Mouse (Mus musculus) left cerebral cortex, adult 2 months (tissue): ENCODE results near the gene Ank3. TPM values are rescaled to one million over a fixed set of nuclear protein-coding genes. Genes with fewer than 3 reads are reported as not detected.

ENCODE experiments used
- DNase-seq, 2 experiments: peaks; one replicate each; pipeline ENCODE4 v3.0.0; 2021 to 2022; ENCODE audit warnings: low spot score in 2 of 2, mixed read lengths in 1 of 2; ENCODE audit errors: extremely low spot score in 1 of 2
- H3K27ac ChIP-seq: fragments of 200-600 bp; 2 replicates; pipeline ENCODE4 v1.8.1; 2022
- H3K4me3 ChIP-seq: fragments of 200-600 bp; 2 replicates; pipeline ENCODE4 v1.8.1; 2022
- CTCF ChIP-seq: fragments of 200-600 bp; IDR thresholded peaks from 2 replicates; pipeline ENCODE4 v1.8.1; 2022; ENCODE audit warnings: antibody characterized with exemption, mild to moderate bottlenecking, moderate library complexity
- intact Hi-C: fragments of 180-260 bp; cut with DNase I; formaldehyde crosslinking; loops from one replicate; pipeline ENCODE4 v1.15.1; 2025
- total RNA-seq, 2 experiments: library from RNA; stranded (reverse); gene quantifications; 2 replicates each; pipeline ENCODE4 v1.2.3; 2021

Ank3 gene
- total RNA-seq, 2 experiments from 2014 or later, result 520 to 555 TPM

DNA sequence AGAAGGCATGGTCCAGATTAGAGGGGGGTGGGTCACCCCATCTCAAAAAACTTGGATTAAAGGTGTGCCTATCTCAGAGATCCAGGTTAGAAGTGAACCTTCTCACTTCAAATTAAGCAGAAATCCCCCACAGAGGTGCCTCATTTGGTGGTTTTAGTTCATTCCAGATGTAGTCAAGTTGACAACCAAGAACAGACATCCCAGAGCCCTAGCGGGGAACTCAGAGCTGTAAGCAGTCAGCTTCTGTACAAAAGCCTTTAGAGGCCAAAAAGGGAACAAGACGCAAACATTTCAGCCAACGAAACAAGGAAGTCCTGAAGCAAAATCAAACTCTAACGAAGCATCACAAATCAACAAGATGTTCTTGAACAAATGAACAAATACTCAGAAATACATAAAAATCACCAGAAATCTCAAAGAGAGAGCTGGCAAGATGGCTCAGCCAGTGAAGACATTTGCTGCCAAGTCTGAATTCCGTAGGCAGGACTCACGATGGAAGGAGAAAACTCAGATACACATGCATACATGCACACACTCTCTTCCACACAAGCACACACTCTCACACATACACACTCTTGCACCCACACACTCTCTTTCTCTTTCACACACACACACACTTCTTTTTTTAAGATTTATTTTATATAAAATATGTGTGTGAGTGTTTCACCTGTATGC is 665.4 kb downstream of the Ank3 start:
- Histone ChIP-seq H3K27ac (no peak overlapping the region), H3K4me3 (no peak overlapping the region)
- no peak for TF ChIP-seq CTCF
- intact Hi-C loops, result no loop called here
- no peak for DNase-seq

- Histone ChIP-seq H3K27ac (no peak overlapping the region), H3K4me3 (no peak overlapping the region)
- no peak for TF ChIP-seq CTCF
- intact Hi-C loops, result no loop called here
- no peak for DNase-seq
Observed at GRCm38 (mm10) chr10:70065191-70065590, 666.6 kb downstream of the Ank3 start.

GRCm38 (mm10) chr10:70066497-70067168 is 668.1 kb downstream of the Ank3 start:
- intact Hi-C loops, result no loop called here
- H3K27ac ChIP-seq, result no peak overlapping the region
- no peak for TF ChIP-seq CTCF
- no peak overlapping the region for H3K4me3 ChIP-seq
- DNase-seq, result no peak

DNA sequence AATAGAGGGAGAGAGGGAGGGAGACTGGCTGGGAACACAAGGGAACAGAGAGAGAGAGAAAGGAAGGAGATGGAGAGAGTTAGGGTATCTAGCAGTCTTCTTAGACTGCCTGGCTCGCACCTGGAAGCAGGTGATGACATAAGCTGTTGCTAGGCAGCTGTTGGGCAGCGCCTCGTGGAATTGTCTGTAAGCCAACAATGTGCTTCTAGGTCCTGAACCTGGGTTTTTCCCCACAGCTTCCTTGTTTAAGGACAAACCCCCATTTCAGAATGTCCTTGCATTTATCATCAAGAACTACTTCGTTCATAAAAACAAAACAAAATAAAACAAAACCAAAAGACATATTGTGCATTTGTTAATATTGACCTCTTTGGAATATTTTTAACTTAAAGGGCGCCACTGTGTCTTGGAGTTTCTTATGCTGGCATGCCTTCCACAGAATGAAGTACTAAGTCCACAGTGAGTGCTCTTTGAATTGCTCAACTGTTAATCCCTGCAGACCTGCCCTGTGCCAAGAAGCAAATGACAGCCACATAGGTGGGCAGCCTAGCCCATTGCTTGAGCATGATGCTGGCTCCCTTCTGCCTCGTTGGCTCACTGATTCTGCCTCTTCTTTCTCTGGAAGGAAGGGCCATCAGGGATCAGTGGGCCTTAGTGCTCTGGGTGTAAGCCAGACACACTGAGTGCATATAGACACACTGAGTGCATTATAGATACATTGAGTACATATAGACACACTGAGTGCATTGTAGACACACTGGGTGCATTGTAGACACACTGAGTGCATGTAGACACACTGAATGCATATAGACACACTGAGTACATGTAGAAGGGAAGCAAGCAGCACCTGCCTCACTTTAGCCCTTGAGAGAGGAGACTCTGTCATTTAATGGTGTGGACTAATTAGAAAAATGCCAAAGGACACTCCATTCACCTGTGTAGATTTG is 668.9 kb downstream of the Ank3 start:
- H3K4me3 ChIP-seq, result no peak overlapping the region
- intact Hi-C loops, result no loop called here
- no peak for DNase-seq
- TF ChIP-seq CTCF, result no peak
- no peak overlapping the region for H3K27ac ChIP-seq

DNA sequence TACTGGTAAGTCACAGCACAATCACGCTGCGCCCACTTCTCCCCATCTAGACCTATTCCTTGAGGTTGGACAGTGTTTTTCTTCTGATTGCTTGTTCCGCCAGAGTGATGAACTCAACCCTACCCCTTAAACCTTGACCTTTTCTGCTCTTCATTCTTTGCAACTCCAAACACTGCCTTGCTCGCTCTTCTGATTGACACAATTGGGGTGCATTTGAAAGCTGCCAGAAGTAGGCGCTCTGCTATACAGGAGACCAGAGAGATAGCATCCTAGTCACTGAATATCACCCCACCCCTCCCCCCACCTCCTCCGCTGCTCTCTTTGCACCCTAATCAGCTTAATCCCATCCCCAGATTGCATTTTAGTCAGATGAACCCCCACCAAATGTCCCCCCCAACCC is 670.7 kb downstream of the Ank3 start:
- H3K27ac ChIP-seq, result no peak overlapping the region
- no peak for DNase-seq
- intact Hi-C loops, result no loop called here
- no peak overlapping the region for H3K4me3 ChIP-seq
- TF ChIP-seq CTCF, result no peak

- peak; percentile 10; the same call in 1 of the 2 replicates for TF ChIP-seq CTCF
- Histone ChIP-seq H3K27ac (no peak overlapping the region), H3K4me3 (no peak overlapping the region)
- intact Hi-C loops, result no loop called here
- DNase-seq, result peak; percentile 38 to 51
Observed at GRCm38 (mm10) chr10:70071334-70071733, 672.8 kb downstream of the Ank3 start.

Other genes starting within 250 kb of the Ank3 start
- gene Rhobtb1, start 247.3 kb upstream of the Ank3 start, total RNA-seq, result 1 to 10 TPM; 8.6 to 9.5 TPM
- gene A930033H14Rik, start 185.7 kb upstream of the Ank3 start, total RNA-seq, result 1 to 10 TPM; 3.2 to 4.2 TPM
- gene Cdk1, start 45.8 kb upstream of the Ank3 start, total RNA-seq, result under 1 TPM; 0.36 to 0.40 TPM